ENCODE assay signal across 24 mouse cellular contexts in genomic region chr6:114807474-114807873, GRCm38 (mm10).
"Had no signal": no experiment of that assay in that cellular context is flagged by ENCODE, and none has a peak within 500 bp of the region (broad histone marks: within the 10 kb centered on the region; RNA-seq: fewer than 3 reads in every experiment).

No protein-coding gene starts in this region.

- ATAC-seq: hindbrain, postnatal 0 days; intestine, embryonic 16.5 days; liver, embryonic 12.5 days had no signal

- H3K4me2 ChIP-seq: heart, embryonic 12.5 days; hindbrain, embryonic 13.5 days; hindbrain, embryonic 15.5 days; kidney, embryonic 15.5 days; limb, embryonic 13.5 days; limb, embryonic 15.5 days; liver, embryonic 12.5 days had no signal

- H3K4me3 ChIP-seq: heart, embryonic 10.5 days; heart, embryonic 12.5 days; hindbrain, embryonic 10.5 days; hindbrain, embryonic 13.5 days; hindbrain, embryonic 15.5 days; kidney, embryonic 15.5 days; limb, embryonic 13.5 days; limb, embryonic 15.5 days; liver, embryonic 12.5 days had no signal

- H3K9ac ChIP-seq: heart, embryonic 12.5 days; hindbrain, embryonic 13.5 days; hindbrain, embryonic 15.5 days; kidney, embryonic 15.5 days; limb, embryonic 13.5 days; limb, embryonic 15.5 days; liver, embryonic 12.5 days; liver, embryonic 14.5 days had no signal

- H3K27ac ChIP-seq: heart, embryonic 10.5 days; hindbrain, embryonic 10.5 days; hindbrain, embryonic 13.5 days; hindbrain, embryonic 15.5 days; hindbrain, postnatal 0 days; kidney, embryonic 15.5 days; kidney, postnatal 0 days; limb, embryonic 13.5 days; limb, embryonic 15.5 days; liver, embryonic 12.5 days; liver, embryonic 14.5 days had no signal

- DNase-seq: gastrocnemius, postnatal 14 days; heart, adult 18-20 months; heart, postnatal 10 days; heart, postnatal 4 days; kidney, adult 11 months; kidney, adult 2 months; kidney, adult 9 months; kidney, postnatal 14 days; kidney, postnatal 36 days; layer of hippocampus, adult 9-11 months; layer of hippocampus, postnatal 36 days had no signal

- H3K27me3 ChIP-seq: heart, embryonic 12.5 days; hindbrain, embryonic 13.5 days; hindbrain, embryonic 15.5 days; kidney, embryonic 15.5 days; limb, embryonic 13.5 days; limb, embryonic 15.5 days; liver, embryonic 12.5 days had no signal

- H3K9me3 ChIP-seq: heart, embryonic 10.5 days; heart, embryonic 12.5 days; hindbrain, embryonic 10.5 days; hindbrain, embryonic 13.5 days; hindbrain, embryonic 15.5 days; kidney, embryonic 15.5 days; limb, embryonic 13.5 days; limb, embryonic 15.5 days; liver, embryonic 12.5 days had no signal

- H3K4me1 ChIP-seq: heart, embryonic 12.5 days; liver, embryonic 12.5 days had no signal

- H3K36me3 ChIP-seq: heart, embryonic 10.5 days; heart, embryonic 12.5 days; hindbrain, embryonic 10.5 days; hindbrain, embryonic 13.5 days; hindbrain, embryonic 15.5 days; kidney, embryonic 15.5 days; limb, embryonic 13.5 days; limb, embryonic 15.5 days; liver, embryonic 12.5 days had no signal
